Mouse (Mus musculus): Measurements from ENCODE around the gene Nmd3.

The Nmd3 gene

GRCm38 (mm10) chr3:69721814-69722186 is at the start of gene Nmd3:
Nmd3 (plus strand) TSS chr3:69721985.
- peak; percentile 97 for DNase-seq (ENCODE audit: low spot score)

GRCm38 (mm10) chr3:69673351-69673750 is 48.4 kb upstream of the Nmd3 start:
- no peak for DNase-seq (ENCODE audit: low spot score)

GRCm38 (mm10) chr3:69674206-69674605 is 47.6 kb upstream of the Nmd3 start:
- DNase-seq (ENCODE audit: low spot score), result no peak

- DNase-seq (ENCODE audit: low spot score), result no peak
Measured at GRCm38 (mm10) chr3:69689791-69690190, 32.0 kb upstream of the Nmd3 start.

- DNase-seq (ENCODE audit: low spot score), result no peak
Measured at GRCm38 (mm10) chr3:69690939-69691338, 30.8 kb upstream of the Nmd3 start.

GRCm38 (mm10) chr3:69699851-69700500 is 21.8 kb upstream of the Nmd3 start:
- DNase-seq (ENCODE audit: low spot score), result no peak

GRCm38 (mm10) chr3:69701905-69702304 is 19.9 kb upstream of the Nmd3 start:
- DNase-seq (ENCODE audit: low spot score), result peak; percentile 26

GRCm38 (mm10) chr3:69702421-69702820 is 19.4 kb upstream of the Nmd3 start:
- DNase-seq (ENCODE audit: low spot score), result no peak

- DNase-seq (ENCODE audit: low spot score), result peak; percentile 6
Measured at GRCm38 (mm10) chr3:69709043-69709929, 12.5 kb upstream of the Nmd3 start.

GRCm38 (mm10) chr3:69711907-69712600 is 9.7 kb upstream of the Nmd3 start:
- DNase-seq (ENCODE audit: low spot score), result no peak

GRCm38 (mm10) chr3:69717476-69717875 is 4.3 kb upstream of the Nmd3 start:
- DNase-seq (ENCODE audit: low spot score), result no peak

GRCm38 (mm10) chr3:69722187-69722867 is 542 bp downstream of the Nmd3 start:
- peak; percentile 74 for DNase-seq (ENCODE audit: low spot score)

GRCm38 (mm10) chr3:69723161-69723560 is 1.4 kb downstream of the Nmd3 start:
- no peak for DNase-seq (ENCODE audit: low spot score)

- DNase-seq (ENCODE audit: low spot score), result no peak
Measured at GRCm38 (mm10) chr3:69730930-69731329, 9.1 kb downstream of the Nmd3 start.

GRCm38 (mm10) chr3:69733939-69734338 is 12.2 kb downstream of the Nmd3 start:
- DNase-seq (ENCODE audit: low spot score), result no peak

GRCm38 (mm10) chr3:69755192-69755591 is 33.4 kb downstream of the Nmd3 start:
- no peak for DNase-seq (ENCODE audit: low spot score)

GRCm38 (mm10) chr3:69755968-69756367 is 34.2 kb downstream of the Nmd3 start:
- DNase-seq (ENCODE audit: low spot score), result no peak

GRCm38 (mm10) chr3:69756499-69756898 is 34.7 kb downstream of the Nmd3 start:
- DNase-seq (ENCODE audit: low spot score), result peak; percentile 91

GRCm38 (mm10) chr3:69757456-69757855 is 35.7 kb downstream of the Nmd3 start:
- DNase-seq (ENCODE audit: low spot score), result no peak

GRCm38 (mm10) chr3:69760081-69760480 is 38.3 kb downstream of the Nmd3 start:
- DNase-seq (ENCODE audit: low spot score), result no peak

GRCm38 (mm10) chr3:69761195-69761594 is 39.4 kb downstream of the Nmd3 start:
- no peak for DNase-seq (ENCODE audit: low spot score)

- no peak for DNase-seq (ENCODE audit: low spot score)
Measured at GRCm38 (mm10) chr3:69762838-69763368, 41.1 kb downstream of the Nmd3 start.
